Mouse (Mus musculus) lung, embryonic 15.5 days (tissue): Measurements from ENCODE around the gene Cop1. TPM values are rescaled to one million over a fixed set of nuclear protein-coding genes. Genes with fewer than 3 reads are reported as not detected.
A peak's percentile ranks its signal among the peaks of the same experiment; 100 is the strongest.
"Not testable (repeated sequence)": the region's sequence is repeated elsewhere in the genome, so short reads cannot be mapped to it uniquely, and the experiment has no call there.

Experiments used
- ATAC-seq: fragments of 200-750 bp; cut with Nextera tagmentation; 2 replicates; pipeline ENCODE4 v1.8.0; 2017; ENCODE audit warnings: moderate number of reproducible peaks, borderline replicate concordance; ENCODE audit not compliant: low FRiP score, low TSS enrichment; ENCODE audit errors: extremely low read depth
- H3K27ac ChIP-seq: fragments of 300-500 bp; sonication (generic); 2 replicates; pipeline ENCODE4 v1.5.1; 2015; ENCODE audit warnings: moderate library complexity, mild to moderate bottlenecking, inconsistent platforms
- H3K27me3 ChIP-seq: fragments of 300-500 bp; sonication (generic); 2 replicates; pipeline ENCODE4 v1.6.1; 2015; ENCODE audit warnings: inconsistent platforms
- H3K36me3 ChIP-seq: fragments of 300-500 bp; sonication (generic); 2 replicates; pipeline ENCODE4 v1.6.1; 2015; ENCODE audit warnings: inconsistent platforms
- H3K4me1 ChIP-seq: fragments of 300-500 bp; sonication (generic); 2 replicates; pipeline ENCODE4 v1.6.1; 2015; ENCODE audit warnings: inconsistent platforms
- H3K4me2 ChIP-seq: fragments of 300-500 bp; sonication (generic); 2 replicates; pipeline ENCODE4 v1.6.1; 2015; ENCODE audit warnings: inconsistent platforms, mild to moderate bottlenecking, moderate library complexity
- H3K4me3 ChIP-seq: fragments of 300-500 bp; sonication (generic); 2 replicates; pipeline ENCODE4 v1.5.1; 2015; ENCODE audit warnings: mild to moderate bottlenecking, inconsistent platforms
- H3K9ac ChIP-seq: fragments of 300-500 bp; sonication (generic); 2 replicates; pipeline ENCODE4 v1.6.1; 2015; ENCODE audit warnings: inconsistent platforms
- H3K9me3 ChIP-seq: fragments of 300-500 bp; sonication (generic); 2 replicates; pipeline ENCODE4 v1.6.1; 2016; ENCODE audit warnings: inconsistent platforms
- WGBS: fragments of 180-500 bp; shearing (Covaris S2); methylation state at CpG from one replicate; pipeline ENCODE4 v1.1.7; 2015; 5-methylcytosine and 5-hydroxymethylcytosine counted together
- polyA plus RNA-seq: library from polyadenylated mRNA; unstranded; fragments of >200 nt; fragmentation: Nextera tagmentation; extraction: Ambion mirVana; gene quantifications from 2 replicates; pipeline ENCODE4 v1.2.1, GENCODE M21; 2015

The Cop1 gene
- polyA plus RNA-seq, result 97.5 and 98.7 TPM in 2 replicates

DNA sequence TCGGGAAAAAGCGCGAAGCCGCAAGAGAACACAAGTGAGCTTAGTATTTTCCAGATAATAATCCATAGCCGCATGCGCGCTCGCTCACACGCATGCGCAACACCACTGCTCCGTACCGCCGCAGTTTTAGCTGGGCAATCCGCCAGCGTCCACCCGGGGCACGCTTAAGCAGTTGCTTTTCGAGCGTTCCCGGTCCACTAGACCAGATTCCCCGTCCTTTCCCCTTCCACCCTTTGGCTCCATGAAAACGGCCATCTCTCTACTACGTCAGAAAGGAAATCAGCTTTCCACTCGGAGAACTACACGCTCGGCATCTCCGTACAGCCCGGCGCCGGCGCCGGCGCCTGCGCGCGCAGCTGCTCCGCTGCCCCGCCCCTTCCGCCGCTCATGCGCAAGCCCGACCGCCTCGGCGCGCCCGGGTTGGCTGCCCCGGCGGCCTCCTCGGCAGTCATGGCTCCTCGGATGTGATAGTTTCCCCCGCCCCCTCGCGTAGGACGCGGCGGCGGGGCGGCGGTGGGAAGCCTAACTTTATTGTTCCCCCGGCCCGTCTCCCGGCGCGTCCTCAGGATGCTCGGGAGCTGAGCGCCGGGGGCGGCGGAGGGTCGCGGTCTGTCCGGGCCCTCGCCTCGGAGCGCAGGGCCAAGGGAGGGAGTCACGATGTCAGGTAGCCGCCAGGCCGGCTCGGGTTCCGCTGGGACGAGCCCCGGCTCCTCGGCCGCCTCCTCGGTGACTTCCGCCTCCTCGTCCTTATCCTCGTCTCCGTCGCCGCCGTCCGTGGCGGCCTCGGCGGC lies at the start of gene Cop1:
Gene Cop1, plus strand, starts transcription at position 540 of the 791 bp plus-strand sequence.
- Histone ChIP-seq H3K4me1 (peaks cover 24% of the 10 kb centered on the region), H3K4me3 (peak within 1 kb of the TSS; percentile 63), H3K4me2 (peak within 1 kb of the TSS; percentile 72), H3K9ac (peak within 1 kb of the TSS; percentile 77), H3K27ac (peak within 1 kb of the TSS; percentile 94)
- WGBS, result under 1% methylated on average over 77 of the region's 97 CpGs
- peak; percentile 97 for ATAC-seq
- H3K9me3 ChIP-seq, H3K27me3 ChIP-seq, H3K36me3 ChIP-seq: not testable (repeated sequence)

DNA sequence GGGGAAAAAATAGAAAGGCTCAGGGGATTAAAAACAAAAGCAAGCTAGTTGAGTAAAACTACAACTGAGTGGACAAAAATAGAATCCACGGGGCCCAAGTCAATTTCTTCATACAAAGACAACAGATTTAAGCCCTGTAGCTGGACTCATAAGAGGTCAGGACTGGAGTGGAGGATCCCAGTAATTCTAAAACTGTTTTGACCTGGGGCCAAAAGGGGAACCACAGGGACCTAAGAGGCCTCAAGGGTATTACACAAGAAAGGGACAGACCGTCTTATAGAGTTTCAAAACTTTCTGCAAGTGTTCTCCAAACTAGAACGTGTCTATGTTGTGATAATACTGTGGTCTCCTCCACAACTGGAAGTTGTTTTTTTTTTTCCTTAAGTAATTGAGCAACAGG lies 45.4 kb upstream of the Cop1 start:
- Histone ChIP-seq H3K9ac (no peak overlapping the region), H3K27ac (no peak overlapping the region), H3K4me2 (no peak overlapping the region), H3K4me3 (no peak overlapping the region), H3K36me3 (no peaks in the 10 kb centered on the region), H3K4me1 (no peaks in the 10 kb centered on the region), H3K27me3 (no peaks in the 10 kb centered on the region), H3K9me3 (no peaks in the 10 kb centered on the region)
- no peak for ATAC-seq
- WGBS, result 63% methylated on average over 3 of the region's 3 CpGs

- ATAC-seq, result no peak
- Histone ChIP-seq H3K27ac (no peak overlapping the region), H3K4me3 (no peak overlapping the region), H3K9me3 (no peaks in the 10 kb centered on the region), H3K4me2 (no peak overlapping the region), H3K9ac (no peak overlapping the region), H3K36me3 (no peaks in the 10 kb centered on the region), H3K27me3 (no peaks in the 10 kb centered on the region), H3K4me1 (no peaks in the 10 kb centered on the region)
- 66% methylated on average over 3 of the region's 3 CpGs for WGBS
These were observed 33.5 kb upstream of the Cop1 start for GRCm38 (mm10) chr1:159198603-159199002.

DNA sequence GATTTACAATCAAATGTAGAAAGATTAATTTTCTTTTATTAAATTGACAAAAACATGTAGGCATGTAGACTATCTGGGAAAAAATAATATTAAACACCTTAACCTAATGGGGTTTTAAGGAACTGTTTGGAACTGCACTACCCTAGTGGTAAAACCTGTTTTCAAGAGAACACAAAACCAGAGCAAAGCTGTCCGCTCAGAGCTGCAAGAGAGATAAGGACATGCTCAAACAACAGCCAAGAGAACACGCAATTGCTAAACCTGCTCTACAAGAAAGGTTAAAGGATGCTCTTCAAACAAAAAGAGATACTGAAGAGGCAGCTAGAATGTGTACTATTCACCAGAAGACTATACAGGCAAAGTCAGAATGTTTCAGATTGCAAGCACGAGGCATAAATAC lies 32.5 kb upstream of the Cop1 start:
- 57% methylated on average over 3 of the region's 3 CpGs for WGBS
- no peak for ATAC-seq
- H3K36me3 ChIP-seq, result no peaks in the 10 kb centered on the region

DNA sequence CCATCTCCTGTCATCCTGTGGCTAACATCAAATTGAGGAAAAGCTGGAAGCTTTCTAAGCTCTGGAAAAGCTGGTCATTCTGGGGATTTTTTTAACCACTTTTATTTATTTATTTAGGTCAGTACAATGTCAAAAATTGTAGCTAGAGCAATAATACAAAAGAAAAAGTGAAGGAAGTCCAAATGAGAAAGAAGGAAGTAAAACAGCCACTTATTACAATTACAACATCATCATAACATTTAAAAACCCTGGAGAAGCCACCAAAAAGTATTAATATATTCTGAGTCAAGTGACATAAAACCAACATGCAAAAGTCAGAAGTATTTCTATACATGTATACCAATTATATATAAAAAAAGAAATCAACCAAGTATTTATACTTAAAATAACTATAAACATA lies 30.9 kb upstream of the Cop1 start:
- no peaks in the 10 kb centered on the region for H3K9me3 ChIP-seq
- no peak for ATAC-seq
- H3K4me3 ChIP-seq, result no peak overlapping the region
- H3K4me2 ChIP-seq, result no peak overlapping the region
- H3K9ac ChIP-seq, result no peak overlapping the region
- no peaks in the 10 kb centered on the region for H3K36me3 ChIP-seq
- no peak overlapping the region for H3K27ac ChIP-seq
- H3K4me1 ChIP-seq, result no peaks in the 10 kb centered on the region
- no peaks in the 10 kb centered on the region for H3K27me3 ChIP-seq

More for the DNA sequence above, 32.5 kb upstream of the Cop1 start:
- Histone ChIP-seq H3K9me3 (no peaks in the 10 kb centered on the region), H3K27ac (no peak overlapping the region), H3K27me3 (no peaks in the 10 kb centered on the region), H3K4me2 (no peak overlapping the region), H3K4me1 (no peaks in the 10 kb centered on the region), H3K9ac (no peak overlapping the region), H3K4me3 (no peak overlapping the region)

DNA sequence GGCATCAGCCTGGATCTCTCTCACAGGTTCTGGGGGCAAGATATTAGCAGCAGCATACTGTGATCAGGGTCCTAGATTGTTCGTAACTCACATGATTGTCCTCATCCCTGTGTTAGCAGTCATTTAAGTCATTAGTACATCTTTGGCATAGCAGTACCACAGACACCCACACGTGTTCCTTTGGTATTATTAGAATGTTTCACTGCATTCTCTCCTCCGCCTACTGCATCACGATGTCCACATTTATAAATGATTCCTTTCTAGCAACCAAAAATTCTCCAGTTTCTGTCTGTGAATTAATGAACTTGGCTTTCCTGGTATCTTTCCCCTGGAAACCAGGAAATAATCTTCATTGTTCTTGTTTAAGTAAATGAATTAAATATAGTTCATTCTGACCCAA lies 20.4 kb upstream of the Cop1 start:
- no peak overlapping the region for H3K4me2 ChIP-seq
- H3K4me3 ChIP-seq, result no peak overlapping the region
- H3K9ac ChIP-seq, result no peak overlapping the region
- H3K27me3 ChIP-seq, result no peaks in the 10 kb centered on the region
- WGBS, result 77% methylated on average over 4 of the region's 4 CpGs
- no peak for ATAC-seq
- H3K27ac ChIP-seq, result no peak overlapping the region
- H3K4me1 ChIP-seq, result no peaks in the 10 kb centered on the region
- H3K9me3 ChIP-seq, result no peaks in the 10 kb centered on the region
- no peaks in the 10 kb centered on the region for H3K36me3 ChIP-seq

DNA sequence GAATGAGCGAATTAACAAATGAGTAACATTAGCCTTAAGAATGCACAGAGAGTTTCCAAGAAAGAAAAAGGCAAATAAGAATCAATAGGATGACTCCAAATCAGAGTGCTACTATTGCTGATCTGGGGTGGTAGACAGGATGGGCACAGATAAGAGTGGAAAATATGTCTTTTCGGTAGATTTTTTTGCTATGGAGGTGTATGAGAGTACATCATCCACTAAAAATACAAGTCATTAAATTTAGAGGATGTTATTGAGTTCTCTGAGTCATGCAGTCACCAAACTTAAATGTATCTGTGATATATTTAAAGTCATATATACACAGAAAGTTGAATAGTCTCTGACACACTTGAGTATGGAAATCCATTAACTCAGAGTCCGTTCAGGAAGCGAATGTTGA lies 14.7 kb upstream of the Cop1 start:
- 81% methylated on average over 4 of the region's 4 CpGs for WGBS
- no peaks in the 10 kb centered on the region for H3K4me1 ChIP-seq
- H3K36me3 ChIP-seq, result no peaks in the 10 kb centered on the region
- no peaks in the 10 kb centered on the region for H3K9me3 ChIP-seq
- no peak overlapping the region for H3K9ac ChIP-seq
- H3K4me3 ChIP-seq, result no peak overlapping the region
- H3K27ac ChIP-seq, result no peak overlapping the region
- ATAC-seq, result no peak
- no peak overlapping the region for H3K4me2 ChIP-seq
- no peaks in the 10 kb centered on the region for H3K27me3 ChIP-seq

DNA sequence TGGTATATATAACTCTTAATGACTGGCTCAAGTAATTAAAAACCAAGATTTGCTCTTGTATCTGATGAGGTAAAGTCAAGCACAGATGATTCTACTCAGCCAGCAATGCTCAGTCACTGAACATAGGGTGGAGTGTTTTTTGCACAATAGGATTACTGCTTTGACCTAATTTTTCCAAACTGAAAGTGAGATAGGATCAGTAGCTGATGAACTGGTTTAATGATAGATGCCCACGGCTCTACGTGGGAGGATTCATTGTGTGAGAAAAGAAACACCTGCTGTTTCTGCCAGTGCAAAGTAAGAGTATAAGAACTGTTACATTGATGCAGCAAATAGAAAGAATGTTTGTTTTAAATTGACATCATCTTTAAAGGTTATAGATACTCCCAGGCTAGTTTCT lies 10.1 kb upstream of the Cop1 start:
- no peaks in the 10 kb centered on the region for H3K36me3 ChIP-seq
- H3K9me3 ChIP-seq, result no peaks in the 10 kb centered on the region
- no peak overlapping the region for H3K4me2 ChIP-seq
- no peak overlapping the region for H3K9ac ChIP-seq
- ATAC-seq, result no peak
- H3K27ac ChIP-seq, result no peak overlapping the region
- WGBS, result 43% methylated on average over 2 of the region's 2 CpGs
- no peaks in the 10 kb centered on the region for H3K4me1 ChIP-seq
- H3K4me3 ChIP-seq, result no peak overlapping the region
- H3K27me3 ChIP-seq, result no peaks in the 10 kb centered on the region

GRCm38 (mm10) chr1:159225064-159225824 lies 6.9 kb upstream of the Cop1 start:
- H3K9me3 ChIP-seq, result no peaks in the 10 kb centered on the region
- ATAC-seq, result no peak
- WGBS, result 45% methylated on average over 8 of the region's 8 CpGs
- H3K9ac ChIP-seq, result no peak overlapping the region
- no peaks in the 10 kb centered on the region for H3K36me3 ChIP-seq
- no peak overlapping the region for H3K4me2 ChIP-seq
- H3K27ac ChIP-seq, result no peak overlapping the region
- H3K4me3 ChIP-seq, result no peak overlapping the region
- no peaks in the 10 kb centered on the region for H3K27me3 ChIP-seq
- peaks cover 6% of the 10 kb centered on the region; the same call in 1 of the 2 replicates for H3K4me1 ChIP-seq

GRCm38 (mm10) chr1:159232572-159233261 lies 597 bp downstream of the Cop1 start:
- H3K9me3 ChIP-seq, H3K36me3 ChIP-seq, H3K27me3 ChIP-seq: not testable (repeated sequence)
- Histone ChIP-seq H3K4me2 (peak overlapping the region; percentile 63), H3K4me1 (peaks cover 24% of the 10 kb centered on the region), H3K4me3 (peak overlapping the region; percentile 63), H3K9ac (peak overlapping the region; percentile 77), H3K27ac (peak overlapping the region; percentile 94; the same call in 1 of the 2 replicates)
- ATAC-seq, result peak; percentile 82
- under 1% methylated on average over 17 of the region's 47 CpGs for WGBS

DNA sequence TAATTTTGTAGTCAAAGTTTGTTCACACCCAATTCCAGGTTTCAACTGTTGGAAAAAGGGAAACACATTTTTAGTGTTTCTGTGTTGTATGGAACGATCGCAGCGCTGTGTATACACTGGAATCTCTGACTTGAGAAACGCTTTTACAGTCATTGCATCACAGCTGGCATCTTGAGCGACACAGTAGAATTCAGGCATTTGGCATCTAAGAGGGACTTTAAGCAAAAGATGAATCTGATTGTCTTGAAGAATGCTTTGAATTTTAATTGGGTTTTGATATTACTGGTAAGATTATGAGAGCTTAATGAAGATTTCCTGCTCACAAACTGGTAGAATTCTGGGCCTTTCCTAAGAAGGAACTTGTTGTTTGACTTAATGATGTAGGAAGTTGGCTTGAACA lies 1.3 kb downstream of the Cop1 start:
- peak overlapping the region; percentile 63 for H3K4me2 ChIP-seq
- no peaks in the 10 kb centered on the region for H3K27me3 ChIP-seq
- H3K4me1 ChIP-seq, result peaks cover 24% of the 10 kb centered on the region
- H3K27ac ChIP-seq, result no peak overlapping the region
- ATAC-seq, result no peak
- H3K9ac ChIP-seq, result peak overlapping the region; percentile 77
- H3K9me3 ChIP-seq, result no peaks in the 10 kb centered on the region
- no peaks in the 10 kb centered on the region for H3K36me3 ChIP-seq
- WGBS, result 11% methylated on average over 5 of the region's 5 CpGs
- H3K4me3 ChIP-seq, result peak overlapping the region; percentile 63

DNA sequence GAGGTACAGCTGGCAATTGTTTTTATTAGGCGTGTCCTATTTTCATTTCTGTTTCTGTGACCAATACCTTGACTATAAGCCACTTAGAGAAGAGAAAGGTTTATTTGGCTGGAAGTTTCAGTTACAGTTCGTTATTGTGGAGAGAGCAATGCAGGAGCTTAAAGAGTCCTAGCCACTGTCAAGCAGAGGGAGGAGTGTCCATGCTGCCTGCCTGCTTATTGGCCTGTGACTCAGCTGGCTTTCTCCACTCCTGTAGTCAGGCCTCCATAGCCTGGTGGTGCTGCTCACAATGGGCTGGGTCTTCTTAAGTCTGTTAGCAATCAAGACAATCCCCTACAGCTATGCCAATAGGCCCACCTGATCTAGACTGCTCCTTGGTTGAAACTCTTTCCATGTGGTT lies 2.4 kb downstream of the Cop1 start:
- 66% methylated on average over 2 of the region's 2 CpGs for WGBS
- no peak for ATAC-seq
- Histone ChIP-seq H3K27ac (no peak overlapping the region), H3K4me1 (peaks cover 18% of the 10 kb centered on the region), H3K4me3 (no peak overlapping the region), H3K36me3 (no peaks in the 10 kb centered on the region), H3K9me3 (no peaks in the 10 kb centered on the region), H3K9ac (no peak overlapping the region), H3K27me3 (no peaks in the 10 kb centered on the region), H3K4me2 (peak overlapping the region; percentile 63; the same call in 1 of the 2 replicates)
